Mouse (Mus musculus) pancreas, adult 10 weeks (tissue): Measurements from ENCODE around the gene P2ry4. TPM values are rescaled to one million over a fixed set of nuclear protein-coding genes. Genes with fewer than 3 reads are reported as not detected.

ENCODE experiments used
- polyA plus RNA-seq: library from polyadenylated mRNA; stranded (reverse); fragments of 350-450 nt; fragmentation: Illumina TruSeq; extraction: RNeasy Lipid Tissue Mini Kit (QIAGEN cat#74804); gene quantifications from one replicate; pipeline ENCODE4 v1.2.3, GENCODE M21; 2015; ENCODE audit warnings: low read depth, low replicate concordance; ENCODE audit not compliant: insufficient read depth

P2ry4 gene
- polyA plus RNA-seq = not detected

DNA sequence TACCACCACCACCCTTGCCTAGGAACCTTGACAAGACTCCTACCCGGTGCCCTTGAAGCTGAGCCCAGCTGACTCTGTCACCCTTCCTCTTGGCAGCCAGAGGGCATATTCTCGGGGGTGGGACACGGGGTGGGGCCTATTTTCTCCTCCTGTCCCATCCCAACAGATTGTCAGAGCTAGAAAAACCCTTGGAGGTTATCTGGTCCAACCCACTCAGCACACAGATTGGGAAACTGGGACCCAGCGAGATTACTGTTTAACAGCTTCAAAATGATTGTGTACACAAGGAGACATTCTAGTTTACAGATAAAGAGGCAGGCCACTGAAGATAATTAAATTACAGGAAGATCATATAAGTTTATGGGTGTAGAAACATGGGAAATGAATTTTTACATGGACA, at the start of gene P2ry4:
Gene P2ry4 (minus strand): TSS at position 79 of the 400 bp plus-strand sequence.

GRCm38 (mm10) chrX:100625802-100626793, 31.4 kb upstream of the P2ry4 start, which contains the start of gene Pdzd11:
Gene Pdzd11 (minus strand): TSS chrX:100626568.

GRCm38 (mm10) chrX:100625546-100625801, 30.8 kb upstream of the P2ry4 start, which contains the start of gene Kif4:
Gene Kif4 (plus strand): TSS chrX:100625737.

GRCm38 (mm10) chrX:100605314-100605713, 10.6 kb upstream of the P2ry4 start, which contains the start of gene Arr3:
Gene Arr3 (plus strand): TSS chrX:100605497.

DNA sequence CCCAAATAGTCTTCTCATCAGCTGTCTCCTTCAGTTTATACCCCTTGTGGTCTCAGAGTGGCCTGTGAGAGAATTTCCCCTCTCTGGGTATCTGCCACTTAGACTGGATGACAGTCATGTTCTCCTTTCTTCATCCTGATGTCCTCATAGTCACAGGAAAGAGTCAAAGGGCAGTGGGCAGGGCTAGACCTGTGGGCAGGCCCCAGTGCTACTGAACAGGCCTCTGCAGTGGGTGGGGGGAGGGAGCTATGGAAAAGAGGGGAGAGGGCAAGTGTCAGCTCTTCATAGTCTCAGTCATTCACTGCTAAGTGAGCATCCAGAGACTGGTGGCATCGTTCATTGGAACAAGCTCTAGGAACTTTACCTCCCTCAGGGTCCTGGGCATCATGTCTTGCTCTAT, 22.7 kb downstream of the P2ry4 start, which contains the start of gene Awat1:
Gene Awat1 (plus strand): TSS at position 301 of the 400 bp plus-strand sequence.

Other genes with a start within 250 kb of the P2ry4 start
- not detected for gene Otud6a, start 165.9 kb downstream of the P2ry4 start, polyA plus RNA-seq
- gene Awat2, start 152.2 kb downstream of the P2ry4 start, polyA plus RNA-seq = not detected
- gene Igbp1, start 100.6 kb downstream of the P2ry4 start, polyA plus RNA-seq = 11.2 TPM
- not detected for gene Dgat2l6, start 70.0 kb downstream of the P2ry4 start, polyA plus RNA-seq
- gene Awat1, start 22.6 kb downstream of the P2ry4 start, polyA plus RNA-seq = not detected
- not detected for gene Arr3, start 10.6 kb upstream of the P2ry4 start, polyA plus RNA-seq
- gene Kif4, start 30.9 kb upstream of the P2ry4 start, polyA plus RNA-seq = not detected
- gene Pdzd11, start 31.7 kb upstream of the P2ry4 start, polyA plus RNA-seq = 8.1 TPM
- not detected for gene Gdpd2, start 135.0 kb upstream of the P2ry4 start, polyA plus RNA-seq
- 7.2 TPM for gene Dlg3, start 172.9 kb upstream of the P2ry4 start, polyA plus RNA-seq